Mouse (Mus musculus) CH12.LX (cell line): Measurements from ENCODE around the gene Rpl10a. TPM values are rescaled to one million over a fixed set of nuclear protein-coding genes. Genes with fewer than 3 reads are reported as not detected.

Experiments
- DNase-seq: peaks from one replicate; pipeline ENCODE4 v3.0.0-alpha.2; 2013; ENCODE audit errors: extremely low read depth
- H3K27ac ChIP-seq: 2 replicates; pipeline ENCODE4 v1.5.1; 2012; ENCODE audit warnings: low read depth, mild to moderate bottlenecking, control low read depth, moderate library complexity; ENCODE audit not compliant: insufficient read depth
- H3K27me3 ChIP-seq: replicated peaks from 2 replicates; pipeline ENCODE3; 2012; ENCODE audit warnings: inconsistent platforms
- H3K36me3 ChIP-seq, 2 experiments: replicated peaks in 1 of 2; 2 replicates each; pipeline versions ENCODE3 to v1.6.1; 2012; ENCODE audit warnings: inconsistent platforms in 1 of 2, low read length in 1 of 2, mild to moderate bottlenecking in 1 of 2, mixed read lengths in 1 of 2, moderate library complexity in 1 of 2; ENCODE audit not compliant: control insufficient read depth in 1 of 2, insufficient read depth in 1 of 2
- H3K4me1 ChIP-seq, 2 experiments: 2 replicates each; pipeline ENCODE4 v1.6.1; 2012; ENCODE audit warnings: inconsistent platforms in 1 of 2, moderate library complexity in 1 of 2; ENCODE audit not compliant: insufficient read depth in 2 of 2, control insufficient read depth in 1 of 2
- H3K4me2 ChIP-seq: 2 replicates; pipeline ENCODE4 v1.6.1; 2012; ENCODE audit warnings: low read depth, mild to moderate bottlenecking, control low read depth; ENCODE audit not compliant: poor library complexity, insufficient read depth, severe bottlenecking
- H3K4me3 ChIP-seq, 3 experiments: fragments of 150-350 bp in 1 of 3; sonication (generic) in 1 of 3; replicated peaks in 1 of 3; 2 replicates each; pipeline versions ENCODE3 to v1.5.1; 2011 to 2012; ENCODE audit warnings: low read depth in 2 of 3, low read length in 2 of 3, mild to moderate bottlenecking in 2 of 3, moderate library complexity in 2 of 3, control low read depth in 1 of 3, improper control_type of control experiment in 1 of 3, inconsistent platforms in 1 of 3, mixed read lengths in 1 of 3; ENCODE audit not compliant: poor library complexity in 1 of 3
- H3K79me2 ChIP-seq: replicated peaks from 2 replicates; pipeline ENCODE4 v1.6.1; 2012; ENCODE audit warnings: mild to moderate bottlenecking, moderate library complexity; ENCODE audit not compliant: control insufficient read depth, poor library complexity, insufficient read depth, severe bottlenecking; ENCODE audit errors: extremely low read depth
- H3K9ac ChIP-seq: 2 replicates; pipeline ENCODE4 v1.6.1; 2012; ENCODE audit warnings: low read depth, mild to moderate bottlenecking, control low read depth, moderate library complexity; ENCODE audit not compliant: insufficient read depth
- H3K9me3 ChIP-seq: replicated peaks from 2 replicates; pipeline ENCODE3; 2012; ENCODE audit warnings: low read length, inconsistent platforms, mixed read lengths
- CHD1 ChIP-seq: IDR thresholded peaks from 2 replicates; pipeline ENCODE4 v1.6.1; 2012; ENCODE audit warnings: low read depth, low read length, improper control_type of control experiment, inconsistent platforms
- CTCF ChIP-seq, 2 experiments: IDR thresholded peaks in 1 of 2; conservative IDR thresholded peaks in 1 of 2; 2 replicates each; pipeline ENCODE4 v1.5.1; 2011 to 2012; ENCODE audit warnings: low read depth in 2 of 2, low read length in 2 of 2, improper control_type of control experiment in 1 of 2, inconsistent platforms in 1 of 2, mild to moderate bottlenecking in 1 of 2, moderate library complexity in 1 of 2
- EP300 ChIP-seq: IDR thresholded peaks from 2 replicates; pipeline ENCODE4 v1.6.1; 2011; ENCODE audit warnings: low read length, improper control_type of control experiment
- HCFC1 ChIP-seq: IDR thresholded peaks from 2 replicates; pipeline ENCODE4 v1.6.1; 2012; ENCODE audit warnings: low read depth, mild to moderate bottlenecking, inconsistent platforms, low read length, improper control_type of control experiment
- JUN ChIP-seq: IDR thresholded peaks from 2 replicates; pipeline ENCODE4 v1.6.1; 2011; ENCODE audit warnings: low read depth, mild to moderate bottlenecking, low read length, improper control_type of control experiment, moderate library complexity; ENCODE audit not compliant: insufficient read depth
- JUND ChIP-seq: conservative IDR thresholded peaks from 2 replicates; pipeline ENCODE4 v1.6.1; 2011; ENCODE audit warnings: low read depth, low read length, improper control_type of control experiment
- KAT2A ChIP-seq: IDR thresholded peaks from 2 replicates; pipeline ENCODE4 v1.6.1; 2012; ENCODE audit warnings: low read length, improper control_type of control experiment, inconsistent platforms; ENCODE audit not compliant: insufficient replicate concordance
- MAFK ChIP-seq: IDR thresholded peaks from 2 replicates; pipeline ENCODE4 v1.6.1; 2011; ENCODE audit warnings: low read length, improper control_type of control experiment; ENCODE audit not compliant: insufficient replicate concordance
- MAZ ChIP-seq: IDR thresholded peaks from 2 replicates; pipeline ENCODE4 v1.6.1; 2012; ENCODE audit warnings: low read depth, mild to moderate bottlenecking, inconsistent platforms, low read length, improper control_type of control experiment, moderate library complexity
- MEF2A ChIP-seq: IDR thresholded peaks from 2 replicates; pipeline ENCODE4 v1.6.1; 2014; ENCODE audit warnings: low read depth, mild to moderate bottlenecking, inconsistent platforms, low read length, improper control_type of control experiment, borderline replicate concordance
- MXI1 ChIP-seq: IDR thresholded peaks from 2 replicates; pipeline ENCODE4 v1.6.1; 2011; ENCODE audit warnings: mild to moderate bottlenecking, low read depth, low read length, improper control_type of control experiment
- MYC ChIP-seq: IDR thresholded peaks from 2 replicates; pipeline ENCODE4 v1.6.1; 2011; ENCODE audit warnings: low read depth, mild to moderate bottlenecking, improper control_type of control experiment, low read length
- PAX5 ChIP-seq: IDR thresholded peaks from 2 replicates; pipeline ENCODE4 v1.6.1; 2012; ENCODE audit warnings: low read length, inconsistent platforms, mixed read lengths
- POLR2AphosphoS2 ChIP-seq: IDR thresholded peaks from 2 replicates; pipeline ENCODE4 v1.6.1; 2011; ENCODE audit warnings: low read depth, low read length, improper control_type of control experiment
- RAD21 ChIP-seq: IDR thresholded peaks from 2 replicates; pipeline ENCODE4 v1.6.1; 2011; ENCODE audit warnings: low read depth, mild to moderate bottlenecking, low read length, improper control_type of control experiment, moderate library complexity
- SIN3A ChIP-seq: IDR thresholded peaks from 2 replicates; pipeline ENCODE4 v1.6.1; 2012; ENCODE audit warnings: low read length, improper control_type of control experiment, inconsistent platforms
- SMC3 ChIP-seq: IDR thresholded peaks from 2 replicates; pipeline ENCODE4 v1.6.1; 2011; ENCODE audit warnings: low read depth, low read length, improper control_type of control experiment
- TCF12 ChIP-seq: IDR thresholded peaks from 2 replicates; pipeline ENCODE4 v1.6.1; 2014; ENCODE audit warnings: low read depth, mild to moderate bottlenecking, inconsistent platforms, low read length, improper control_type of control experiment
- UBTF ChIP-seq: IDR thresholded peaks from 2 replicates; pipeline ENCODE4 v1.6.1; 2012; ENCODE audit warnings: low read depth, mild to moderate bottlenecking, inconsistent platforms, low read length, improper control_type of control experiment, moderate library complexity
- ZC3H11A ChIP-seq: IDR thresholded peaks from 2 replicates; pipeline ENCODE4 v1.6.1; 2012; ENCODE audit warnings: low read depth, mild to moderate bottlenecking, inconsistent platforms, low read length, improper control_type of control experiment
- ZKSCAN1 ChIP-seq: IDR thresholded peaks from 2 replicates; pipeline ENCODE4 v1.6.1; 2012; ENCODE audit warnings: low read depth, inconsistent platforms, low read length, improper control_type of control experiment, borderline replicate concordance
- ZMIZ1 ChIP-seq: IDR thresholded peaks from 2 replicates; pipeline ENCODE4 v1.6.1; 2012; ENCODE audit warnings: low read depth, mild to moderate bottlenecking, inconsistent platforms, low read length, improper control_type of control experiment
- dilution Hi-C: fragments of 300-500 bp; cut with MboI; formaldehyde crosslinking; loops from 2 replicates; pipeline ENCODE4 v1.14.3; 2020; ENCODE audit warnings: low sequenced_read_pairs; ENCODE audit not compliant: extremely low pct_unique_long_range_greater_than_20kb, extremely low pct_ligation_motif_present
- in situ Hi-C: fragments of 300-500 bp; cut with MboI; formaldehyde crosslinking; loops from 3 replicates; pipeline ENCODE4 v1.14.3; 2019; ENCODE audit warnings: low sequenced_read_pairs, low pct_ligation_motif_present, low pct_unique_long_range_greater_than_20kb, mixed read lengths
- polyA plus RNA-seq: library from polyadenylated mRNA; unstranded; fragments of >175 nt; gene quantifications from 2 replicates; pipeline ENCODE4 v1.2.1, GENCODE M21; 2012; ENCODE audit warnings: low read depth; ENCODE audit not compliant: insufficient read length
- total RNA-seq, 2 experiments: library from RNA; depleted of rRNA; stranded (reverse); fragments of 300-350 nt in 1 of 2; fragments of >200 nt in 1 of 2; gene quantifications; 2 replicates each; pipeline ENCODE4 v1.2.3; 2012 to 2014

Gene Rpl10a
- total and polyA plus RNA-seq, 3 experiments: 1,605 to 4,144 (median 3,467) TPM

GRCm38 (mm10) chr17:28317091-28317490 is 11.2 kb upstream of the Rpl10a start:
- no peaks in the 10 kb centered on the region for H3K27me3 ChIP-seq
- H3K36me3 ChIP-seq: peaks cover 47 to 66% of the 10 kb centered on the region in 2 experiments
- peaks cover 2 to 35% of the 10 kb centered on the region in 2 experiments; a peak in 2 of 4 replicates for H3K4me1 ChIP-seq
- no peaks in the 10 kb centered on the region for H3K9me3 ChIP-seq
- 0 out of 2 replicates have a peak, but pooled peaks cover 2% of the 10 kb centered on the region for H3K79me2 ChIP-seq
- dilution Hi-C loops: no loop called here
- H3K9ac ChIP-seq: no peak overlapping the region
- no peak for DNase-seq
- TF ChIP-seq RAD21: no peak
- TF ChIP-seq EP300: no peak
- no peak for TF ChIP-seq POLR2AphosphoS2
- no peak for TF ChIP-seq JUND
- TF ChIP-seq TCF12: no peak
- no peak for TF ChIP-seq ZC3H11A
- TF ChIP-seq CHD1: no peak
- TF ChIP-seq ZKSCAN1: no peak
- TF ChIP-seq SMC3: no peak
- TF ChIP-seq CTCF (conservative IDR thresholded peaks at IDR 0.05 in 1 of 2, IDR thresholded peaks at IDR 0.05 in 1 of 2; ENCODE audit: low read depth in 2 of 2, low read length in 2 of 2): no peak
- TF ChIP-seq, all 38 proteins: peak for 0
- H3K27ac ChIP-seq: no peak overlapping the region
- H3K4me2 ChIP-seq: no peak overlapping the region
- in situ Hi-C loops: loop anchor here (25.0 kb wide), 1 partner anchor 230 kb away; the partner anchor contains the start of gene Tcp11
- no peak overlapping the region for H3K4me3 ChIP-seq

GRCm38 (mm10) chr17:28317725-28318124 is 10.5 kb upstream of the Rpl10a start:
- Histone ChIP-seq H3K79me2 (0 out of 2 replicates have a peak, but pooled peaks cover 2% of the 10 kb centered on the region), H3K27me3 (no peaks in the 10 kb centered on the region), H3K9ac (no peak overlapping the region), H3K4me1 (peaks cover 2 to 30% of the 10 kb centered on the region in 2 experiments; a peak in 2 of 4 replicates), H3K9me3 (no peaks in the 10 kb centered on the region), H3K36me3 (peaks cover 53 to 72% of the 10 kb centered on the region in 2 experiments), H3K27ac (no peak overlapping the region), H3K4me3 (no peak overlapping the region), H3K4me2 (no peak overlapping the region)
- no peak for TF ChIP-seq MAFK
- TF ChIP-seq SMC3: no peak
- no peak for TF ChIP-seq UBTF
- no peak for TF ChIP-seq HCFC1
- TF ChIP-seq MAZ: no peak
- no peak for TF ChIP-seq SIN3A
- TF ChIP-seq PAX5: no peak
- TF ChIP-seq MYC: no peak
- TF ChIP-seq JUND: no peak
- TF ChIP-seq MEF2A: no peak
- TF ChIP-seq ZMIZ1: no peak
- TF ChIP-seq KAT2A: no peak
- TF ChIP-seq MXI1: no peak
- no peak for TF ChIP-seq JUN
- TF ChIP-seq ZKSCAN1: no peak
- in situ Hi-C loops: loop anchor here (25.0 kb wide), 1 partner anchor 230 kb away; the partner anchor contains the start of gene Tcp11
- dilution Hi-C loops: no loop called here
- no peak for DNase-seq
